ENCODE assay signal across 9 mouse cellular contexts in genomic region chr11:89027955-89028361, GRCm38 (mm10). TPM values are rescaled to one million over a fixed set of nuclear protein-coding genes. Genes with fewer than 3 reads are reported as not detected.
DNase-seq lines count a peak whose midpoint lies in the region; ATAC-seq and TF ChIP-seq lines count a peak whose summit lies in the region.
"Had no signal": no experiment of that assay in that cellular context is flagged by ENCODE, and none has a peak within 500 bp of the region (broad histone marks: within the 10 kb centered on the region; RNA-seq: fewer than 3 reads in every experiment).

No protein-coding gene starts in this region.

- H3K9ac ChIP-seq in heart, embryonic 15.5 days = no peak overlapping the region
- H3K9ac ChIP-seq in lung, postnatal 0 days (replicated peaks; ENCODE audit: low read depth) = no peak overlapping the region
- H3K9ac ChIP-seq in forebrain, embryonic 15.5 days (replicated peaks) = no peak overlapping the region

- no peaks in the 10 kb centered on the region for H3K27me3 ChIP-seq in heart, embryonic 15.5 days
- H3K27me3 ChIP-seq in lung, postnatal 0 days (replicated peaks; ENCODE audit: insufficient read depth, low read length) = no peaks in the 10 kb centered on the region
- no peaks in the 10 kb centered on the region for H3K27me3 ChIP-seq in forebrain, embryonic 15.5 days

- no peaks in the 10 kb centered on the region for H3K9me3 ChIP-seq in heart, embryonic 15.5 days (replicated peaks)
- no peaks in the 10 kb centered on the region for H3K9me3 ChIP-seq in lung, postnatal 0 days (ENCODE audit: low read length)
- H3K9me3 ChIP-seq in forebrain, embryonic 15.5 days = no peaks in the 10 kb centered on the region

- no peak for TF ChIP-seq CTCF in lung, postnatal 0 days (IDR thresholded peaks at IDR 0.05)

- 64% methylated on average over 10 of the region's 10 CpGs for WGBS in heart, embryonic 15.5 days
- WGBS in lung, postnatal 0 days = 38% methylated on average over 10 of the region's 10 CpGs
- WGBS in forebrain, embryonic 15.5 days = 87% methylated on average over 10 of the region's 10 CpGs

- intact Hi-C loops in gastrocnemius, postnatal 14 days (cut with DNase I; ENCODE audit: low total_unique reads) = no loop called here
- intact Hi-C loops in gastrocnemius, postnatal 36 days (cut with DNase I) = no loop called here

- H3K4me2 ChIP-seq in heart, embryonic 15.5 days = no peak overlapping the region
- no peak overlapping the region for H3K4me2 ChIP-seq in lung, postnatal 0 days (replicated peaks; ENCODE audit: low read depth, low read length)
- no peak overlapping the region for H3K4me2 ChIP-seq in forebrain, embryonic 15.5 days (replicated peaks)

- H3K36me3 ChIP-seq in heart, embryonic 15.5 days = no peaks in the 10 kb centered on the region
- H3K36me3 ChIP-seq in lung, postnatal 0 days (ENCODE audit: insufficient read depth, low read length) = no peaks in the 10 kb centered on the region
- H3K36me3 ChIP-seq in forebrain, embryonic 15.5 days = no peaks in the 10 kb centered on the region

- peak overlapping the region; percentile 33 for H3K27ac ChIP-seq in heart, embryonic 15.5 days
- H3K27ac ChIP-seq in lung, postnatal 0 days (ENCODE audit: low read length) = peak overlapping the region; percentile 62
- no peak overlapping the region for H3K27ac ChIP-seq in forebrain, embryonic 15.5 days (replicated peaks)

- DNase-seq in gastrocnemius, postnatal 14 days = peak; percentile 11
- DNase-seq in gastrocnemius, postnatal 36 days = no peak
- peak; percentile 68 for DNase-seq in lung, postnatal 0 days (ENCODE audit: low spot score)
- DNase-seq in thymus, postnatal 0 days (ENCODE audit: low spot score) = peak; percentile 60
- DNase-seq in adrenal gland, postnatal 36 days = no peak
- DNase-seq in embryo, embryonic 10.5 days (ENCODE audit: low spot score) = no peak

- peaks cover 23% of the 10 kb centered on the region for H3K4me1 ChIP-seq in heart, embryonic 15.5 days (replicated peaks)
- H3K4me1 ChIP-seq in lung, postnatal 0 days (ENCODE audit: insufficient read depth, low read depth, low read length) = peaks cover 15% of the 10 kb centered on the region; the same call in 1 of the 2 replicates
- no peaks in the 10 kb centered on the region for H3K4me1 ChIP-seq in forebrain, embryonic 15.5 days

- no peak overlapping the region for H3K4me3 ChIP-seq in heart, embryonic 15.5 days
- no peak overlapping the region for H3K4me3 ChIP-seq in lung, postnatal 0 days (ENCODE audit: low read depth, low read length)
- no peak overlapping the region for H3K4me3 ChIP-seq in forebrain, embryonic 15.5 days

- no peak; the same call in 1 of the 2 replicates for TF ChIP-seq EP300 in lung, postnatal 0 days (IDR thresholded peaks at IDR 0.05)

- no peak for ATAC-seq in heart, embryonic 15.5 days (replicated peaks; ENCODE audit: insufficient number of reproducible peaks, insufficient read depth, low FRiP score, low read depth)
- no peak for ATAC-seq in lung, postnatal 0 days
- ATAC-seq in forebrain, embryonic 15.5 days (replicated peaks) = no peak

RNA-seq across cellular contexts. Expression of gene Trim25, which starts 28.8 kb away (rescaled TPM):
- 10 to 100 TPM; 11.3 to 12.6 TPM for total RNA-seq in gastrocnemius, postnatal 14 days (2021)
- 1 to 10 TPM; 7.7 to 8.5 TPM for total RNA-seq in gastrocnemius, postnatal 36 days (2021)
- 14.3 and 21.6 TPM in 2 replicates for polyA plus RNA-seq in heart, embryonic 15.5 days (2015; fragmentation: Nextera tagmentation; extraction: Ambion mirVana)
- polyA plus RNA-seq in lung, postnatal 0 days (2015; fragmentation: Nextera tagmentation; extraction: Ambion mirVana) = 23.5 and 24.3 TPM in 2 replicates
- 37.2 and 48.9 TPM in 2 replicates for polyA plus RNA-seq in thymus, postnatal 0 days (2015; fragmentation: Nextera tagmentation; extraction: Ambion mirVana)
- total RNA-seq in adrenal gland, postnatal 36 days (2021) = 100 to 1,000 TPM; 146 to 165 TPM
- 2.8 and 3.9 TPM in 2 replicates for polyA plus RNA-seq in forebrain, embryonic 15.5 days (2015; fragmentation: Nextera tagmentation; extraction: Ambion mirVana)

RNA-seq across cellular contexts. Expression of gene Dgke, which starts 38.7 kb away (rescaled TPM):
- total RNA-seq in gastrocnemius, postnatal 14 days (2021) = 1 to 10 TPM; 3.9 to 4.3 TPM
- total RNA-seq in gastrocnemius, postnatal 36 days (2021) = 1 to 10 TPM; 2.6 to 3.1 TPM
- 5.7 and 7.4 TPM in 2 replicates for polyA plus RNA-seq in heart, embryonic 15.5 days (2015; fragmentation: Nextera tagmentation; extraction: Ambion mirVana)
- 3.4 and 3.6 TPM in 2 replicates for polyA plus RNA-seq in lung, postnatal 0 days (2015; fragmentation: Nextera tagmentation; extraction: Ambion mirVana)
- polyA plus RNA-seq in thymus, postnatal 0 days (2015; fragmentation: Nextera tagmentation; extraction: Ambion mirVana) = 19.8 and 25.5 TPM in 2 replicates
- total RNA-seq in adrenal gland, postnatal 36 days (2021) = 10 to 100 TPM; 12.1 to 17.3 TPM
- 16.2 and 16.8 TPM in 2 replicates for polyA plus RNA-seq in forebrain, embryonic 15.5 days (2015; fragmentation: Nextera tagmentation; extraction: Ambion mirVana)

RNA-seq across cellular contexts. Expression of gene Gm525, which starts 45.7 kb away (rescaled TPM):
- not detected for total RNA-seq in gastrocnemius, postnatal 14 days (2021)
- total RNA-seq in gastrocnemius, postnatal 36 days (2021) = not detected
- 1.1 and 5.0 TPM in 2 replicates for polyA plus RNA-seq in heart, embryonic 15.5 days (2015; fragmentation: Nextera tagmentation; extraction: Ambion mirVana)
- polyA plus RNA-seq in lung, postnatal 0 days (2015; fragmentation: Nextera tagmentation; extraction: Ambion mirVana) = 0.25 and 0.27 TPM in 2 replicates
- 191 and 212 TPM in 2 replicates for polyA plus RNA-seq in thymus, postnatal 0 days (2015; fragmentation: Nextera tagmentation; extraction: Ambion mirVana)
- not detected for total RNA-seq in adrenal gland, postnatal 36 days (2021)
- polyA plus RNA-seq in forebrain, embryonic 15.5 days (2015; fragmentation: Nextera tagmentation; extraction: Ambion mirVana) = not detected in 2 replicates
- total RNA-seq: midbrain, postnatal 0 days had no signal

RNA-seq across cellular contexts. Expression of gene Coil, which starts 57.9 kb away (rescaled TPM):
- total RNA-seq in gastrocnemius, postnatal 14 days (2021) = 1 to 10 TPM; 4.1 to 4.2 TPM
- total RNA-seq in gastrocnemius, postnatal 36 days (2021) = 1 to 10 TPM; 3.3 to 3.8 TPM
- 8.6 and 11.0 TPM in 2 replicates for polyA plus RNA-seq in heart, embryonic 15.5 days (2015; fragmentation: Nextera tagmentation; extraction: Ambion mirVana)
- 5.6 and 5.8 TPM in 2 replicates for polyA plus RNA-seq in lung, postnatal 0 days (2015; fragmentation: Nextera tagmentation; extraction: Ambion mirVana)
- polyA plus RNA-seq in thymus, postnatal 0 days (2015; fragmentation: Nextera tagmentation; extraction: Ambion mirVana) = 14.4 and 14.5 TPM in 2 replicates
- total RNA-seq in adrenal gland, postnatal 36 days (2021) = 10 to 100 TPM; 10.2 to 10.7 TPM
- polyA plus RNA-seq in forebrain, embryonic 15.5 days (2015; fragmentation: Nextera tagmentation; extraction: Ambion mirVana) = 27.7 and 30.5 TPM in 2 replicates

Comparison
In these comparisons a context has a peak if more than half of its experiments do, and no peak if none do; other contexts are left out.
1. DNase-seq: peak in gastrocnemius, postnatal 14 days (single experiment), lung, postnatal 0 days (single experiment) and thymus, postnatal 0 days (single experiment); none in gastrocnemius, postnatal 36 days (0 of 2), adrenal gland, postnatal 36 days (0 of 2) and embryo, embryonic 10.5 days (single experiment).
2. RNA of gene Gm525, which starts 45.7 kb away (polyA plus RNA-seq): 191 to 212 TPM in thymus, postnatal 0 days; 1.1 to 5.0 TPM in heart, embryonic 15.5 days, 0.25 to 0.27 TPM in lung, postnatal 0 days and not detected in forebrain, embryonic 15.5 days; every median in the first group is over 10 times any median in the second.